In the genomic region with DNA sequence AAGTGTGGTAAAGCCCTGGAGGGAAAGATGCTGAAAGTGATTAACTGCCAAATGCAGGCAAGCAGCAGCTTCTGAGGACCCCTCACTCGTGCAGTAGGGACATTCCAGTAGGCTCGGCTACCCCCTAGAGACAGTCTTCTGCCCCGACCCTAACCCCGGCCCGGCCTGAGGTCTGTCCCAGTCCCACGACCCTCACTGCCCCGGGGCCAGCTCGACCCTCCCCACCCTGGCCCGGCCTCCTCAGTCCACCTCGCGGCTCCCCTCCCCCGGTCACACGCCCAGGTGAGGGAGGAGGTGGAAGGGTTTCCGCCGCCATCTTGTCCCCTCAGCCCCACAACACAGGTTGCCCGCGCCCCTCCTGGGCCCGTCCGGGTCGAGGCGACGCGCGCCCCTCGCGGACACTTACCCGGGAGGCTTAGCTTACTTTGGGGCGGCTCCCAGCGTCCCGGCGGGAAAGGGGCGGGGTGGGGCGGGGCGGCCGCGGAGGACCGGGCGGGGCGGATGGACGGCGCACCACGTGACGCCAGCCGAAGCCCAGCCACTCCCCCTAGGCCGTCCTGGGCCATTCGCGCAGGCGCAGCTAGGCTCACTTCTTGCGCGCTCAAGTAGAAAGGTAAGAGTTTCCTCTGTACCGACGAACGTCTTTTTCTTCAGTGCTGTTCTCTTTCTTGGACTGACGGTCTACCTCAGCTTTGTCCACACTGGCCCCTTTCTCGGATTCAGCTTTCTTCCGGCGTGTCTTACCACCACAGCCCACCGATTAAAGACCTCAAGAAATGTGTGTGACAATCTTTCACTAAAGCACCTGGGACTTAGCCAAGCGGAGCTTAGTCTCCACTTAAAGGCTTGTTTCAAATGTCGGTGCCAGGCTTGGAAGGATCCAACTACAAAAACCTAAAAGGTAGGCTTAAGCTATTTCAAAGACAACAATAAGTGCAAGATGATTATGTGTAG, we compare ENCODE assay signal across 7 mouse cellular contexts. TPM values are rescaled to one million over a fixed set of nuclear protein-coding genes. Genes with fewer than 3 reads are reported as not detected.
DNase-seq lines count a peak whose midpoint lies in the region; ATAC-seq lines count a peak whose summit lies in the region.

Scaper (minus strand) TSS at position 456 of the 954 bp plus-strand sequence.

- no peaks in the 10 kb centered on the region for H3K9me3 ChIP-seq in intestine, embryonic 16.5 days (ENCODE audit: control insufficient read depth, low read length)
- no peaks in the 10 kb centered on the region for H3K9me3 ChIP-seq in midbrain, embryonic 11.5 days (ENCODE audit: control insufficient read depth, low read length)

- peak within 1 kb of the TSS; percentile 84 for H3K27ac ChIP-seq in intestine, embryonic 16.5 days (ENCODE audit: low read length)
- H3K27ac ChIP-seq in midbrain, embryonic 11.5 days (ENCODE audit: low read depth, low read length), result peak within 1 kb of the TSS; percentile 44; the same call in 1 of the 2 replicates

- peak; percentile 93 for DNase-seq in adrenal gland, adult 2 months
- DNase-seq in embryo, embryonic 11.5 days (ENCODE audit: low read depth, low spot score), result peak; percentile 89
- DNase-seq in gastrocnemius, postnatal 36 days, result peak; percentile 80 to 82
- peak; percentile 82 to 86 for DNase-seq in left cerebral cortex, postnatal 36 days (ENCODE audit: low spot score in 2 of 2)
- peak; percentile 98 for DNase-seq in midbrain, embryonic 11.5 days (ENCODE audit: low spot score, missing footprints)
- DNase-seq in skeletal muscle tissue, adult 2 months (ENCODE audit: low read depth, low spot score), result peak; percentile 91

- peak within 1 kb of the TSS; percentile 84 for H3K9ac ChIP-seq in intestine, embryonic 16.5 days (ENCODE audit: low read depth, low read length)
- peak within 1 kb of the TSS; percentile 78 for H3K9ac ChIP-seq in midbrain, embryonic 11.5 days (ENCODE audit: low read length)

- intact Hi-C loops in gastrocnemius, postnatal 36 days (cut with DNase I), result no loop called here
- intact Hi-C loops in left cerebral cortex, postnatal 36 days (cut with DNase I), result loop anchor here (10.0 kb wide), 1 partner anchor 107 kb away; the partner anchor contains the start of gene Rcn2

- peak; percentile 98 for ATAC-seq in intestine, embryonic 16.5 days
- ATAC-seq in midbrain, embryonic 11.5 days (ENCODE audit: low FRiP score), result peak; percentile 98

- no peaks in the 10 kb centered on the region for H3K27me3 ChIP-seq in intestine, embryonic 16.5 days (replicated peaks; ENCODE audit: control insufficient read depth, insufficient read depth, low read length)
- H3K27me3 ChIP-seq in midbrain, embryonic 11.5 days (ENCODE audit: control insufficient read depth, insufficient read depth, low read length), result no peaks in the 10 kb centered on the region

- no peaks in the 10 kb centered on the region for H3K36me3 ChIP-seq in intestine, embryonic 16.5 days (ENCODE audit: control insufficient read depth, insufficient read depth, low read length)
- no peaks in the 10 kb centered on the region for H3K36me3 ChIP-seq in midbrain, embryonic 11.5 days (ENCODE audit: control insufficient read depth, insufficient read depth, low read length)

- peaks cover 10% of the 10 kb centered on the region for H3K4me1 ChIP-seq in intestine, embryonic 16.5 days (ENCODE audit: control insufficient read depth, insufficient read depth, low read length)
- 0 out of 2 replicates have a peak, but pooled peaks cover 5% of the 10 kb centered on the region for H3K4me1 ChIP-seq in midbrain, embryonic 11.5 days (ENCODE audit: control insufficient read depth, insufficient read depth, low read length)

- WGBS in intestine, embryonic 16.5 days, result under 1% methylated on average over 60 of the region's 60 CpGs
- 1% methylated on average over 60 of the region's 60 CpGs for WGBS in midbrain, embryonic 11.5 days

- H3K4me3 ChIP-seq in intestine, embryonic 16.5 days (ENCODE audit: low read length), result peak within 1 kb of the TSS; percentile 72
- H3K4me3 ChIP-seq in midbrain, embryonic 11.5 days (ENCODE audit: low read depth, low read length), result peak within 1 kb of the TSS; percentile 75

- peak within 1 kb of the TSS; percentile 75 for H3K4me2 ChIP-seq in intestine, embryonic 16.5 days (ENCODE audit: low read depth, low read length)
- peak within 1 kb of the TSS; percentile 60 for H3K4me2 ChIP-seq in midbrain, embryonic 11.5 days

RNA-seq across cellular contexts. Expression of gene Scaper, which starts in this region (rescaled TPM):
- total RNA-seq in adrenal gland, adult 2 months (2021), result 10 to 100 TPM; 10.9 to 12.3 TPM
- polyA plus RNA-seq in adrenal gland, adult 2 months (2012; rRNA removed), result 2.9 TPM in 2 replicates
- 1 to 10 TPM; 6.9 to 7.5 TPM for total RNA-seq in gastrocnemius, postnatal 36 days (2021)
- 7.4 and 7.9 TPM in 2 replicates for polyA plus RNA-seq in intestine, embryonic 16.5 days (2015; fragmentation: Nextera tagmentation; extraction: Ambion mirVana)
- 10 to 100 TPM; 29.5 to 31.1 TPM for total RNA-seq in left cerebral cortex, postnatal 36 days (2021)
- 11.3 and 14.3 TPM in 2 replicates for polyA plus RNA-seq in midbrain, embryonic 11.5 days (2014; fragmentation: Nextera tagmentation; extraction: Ambion mirVana)

Comparison
In these comparisons a context has a peak if more than half of its experiments do, and no peak if none do; other contexts are left out.
1. Peak in every context shown above with its lines: DNase-seq, ATAC-seq, H3K4me3 ChIP-seq and H3K27ac ChIP-seq.